Mouse (Mus musculus): ENCODE measurements around the gene Ambra1. TPM values are rescaled to one million over a fixed set of nuclear protein-coding genes. Genes with fewer than 3 reads are reported as not detected.

Gene Ambra1
- total and polyA plus RNA-seq, 3 experiments, result 12.7 to 15.3 (median 14.7) TPM

DNA sequence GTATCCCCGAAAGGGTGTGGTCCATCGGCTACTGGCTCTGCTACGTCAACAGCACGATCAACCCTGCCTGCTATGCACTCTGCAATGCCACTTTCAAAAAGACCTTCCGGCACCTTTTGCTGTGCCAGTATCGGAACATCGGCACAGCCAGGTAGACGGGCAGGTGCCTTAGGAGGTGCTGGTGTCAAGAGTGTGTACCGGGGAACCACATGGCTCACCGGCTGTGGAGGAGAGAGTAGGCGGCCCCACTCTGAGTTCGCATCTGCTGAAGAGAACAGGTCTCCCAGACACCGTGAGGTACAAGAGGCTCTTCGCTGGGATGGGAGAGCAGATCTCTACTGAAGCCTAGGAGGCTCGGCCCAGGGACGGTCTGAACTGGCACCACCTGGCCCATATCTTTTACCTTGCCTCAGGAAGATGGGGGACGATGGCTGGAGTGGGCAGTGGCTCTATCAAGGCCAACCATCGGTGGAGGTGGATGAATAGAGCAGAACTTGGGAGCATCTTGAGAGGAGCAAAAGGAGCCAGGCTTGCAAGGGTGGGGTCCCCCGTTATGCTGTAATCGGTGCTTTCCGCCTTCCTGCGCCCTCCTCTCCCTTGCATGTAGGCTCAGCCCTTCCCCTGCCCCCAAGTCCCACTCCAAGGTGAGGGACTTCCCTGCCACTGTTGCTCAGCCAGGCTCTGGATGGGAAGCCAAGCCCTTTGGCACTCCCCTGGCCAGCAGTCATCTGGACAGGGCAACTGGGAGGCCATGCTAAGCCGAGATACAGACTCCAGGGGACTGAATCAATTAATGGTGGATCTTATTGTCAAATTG is 198.8 kb downstream of the Ambra1 start:
- TF ChIP-seq CTCF (IDR thresholded peaks at IDR 0.05), result no peak
- TF ChIP-seq EP300 (IDR thresholded peaks at IDR 0.05; ENCODE audit: insufficient read depth, low read depth, low read length), result no peak
- no peak for TF ChIP-seq POLR2A (IDR thresholded peaks at IDR 0.05; ENCODE audit: insufficient read depth, low read depth, low read length)
- DNase-seq, result no peak
- no peaks in the 10 kb centered on the region for H3K36me3 ChIP-seq (ENCODE audit: control insufficient read depth, insufficient read depth, low read length)
- intact Hi-C loops (cut with DNase I), result loop anchor here (10.0 kb wide), 1 partner anchor 324 kb away; no protein-coding TSS in a partner anchor
- H3K27ac ChIP-seq, result no peak overlapping the region
- 80% methylated on average over 23 of the region's 23 CpGs for WGBS
- H3K79me2 ChIP-seq (replicated peaks; ENCODE audit: control insufficient read depth, insufficient read depth, low read length), result no peaks in the 10 kb centered on the region
- peaks cover under 1% of the 10 kb centered on the region for H3K27me3 ChIP-seq (ENCODE audit: control insufficient read depth, insufficient read depth, low read length)
- no peak overlapping the region for H3K4me3 ChIP-seq
- H3K9ac ChIP-seq (ENCODE audit: low read depth, low read length), result no peak overlapping the region
- peaks cover under 1% of the 10 kb centered on the region; the same call in 1 of the 2 replicates for H3K4me1 ChIP-seq (ENCODE audit: control insufficient read depth, insufficient read depth, low read length)

GRCm38 (mm10) chr2:91929455-91929854 is 199.5 kb downstream of the Ambra1 start:
- Histone ChIP-seq H3K27me3 (ENCODE audit: control insufficient read depth, insufficient read depth, low read length) (no peaks in the 10 kb centered on the region), H3K27ac (no peak overlapping the region), H3K4me1 (ENCODE audit: control insufficient read depth, insufficient read depth, low read length) (no peaks in the 10 kb centered on the region), H3K36me3 (ENCODE audit: control insufficient read depth, insufficient read depth, low read length) (no peaks in the 10 kb centered on the region), H3K4me3 (no peak overlapping the region), H3K9ac (ENCODE audit: low read depth, low read length) (no peak overlapping the region), H3K79me2 (replicated peaks; ENCODE audit: control insufficient read depth, insufficient read depth, low read length) (no peaks in the 10 kb centered on the region)
- DNase-seq, result no peak
- intact Hi-C loops (cut with DNase I), result loop anchor here (10.0 kb wide), 1 partner anchor 325 kb away; no protein-coding TSS in a partner anchor
- TF ChIP-seq POLR2A (IDR thresholded peaks at IDR 0.05; ENCODE audit: insufficient read depth, low read depth, low read length) (no peak), EP300 (IDR thresholded peaks at IDR 0.05; ENCODE audit: insufficient read depth, low read depth, low read length) (no peak), CTCF (IDR thresholded peaks at IDR 0.05) (no peak)
- WGBS, result 80% methylated on average over 3 of the region's 3 CpGs

DNA sequence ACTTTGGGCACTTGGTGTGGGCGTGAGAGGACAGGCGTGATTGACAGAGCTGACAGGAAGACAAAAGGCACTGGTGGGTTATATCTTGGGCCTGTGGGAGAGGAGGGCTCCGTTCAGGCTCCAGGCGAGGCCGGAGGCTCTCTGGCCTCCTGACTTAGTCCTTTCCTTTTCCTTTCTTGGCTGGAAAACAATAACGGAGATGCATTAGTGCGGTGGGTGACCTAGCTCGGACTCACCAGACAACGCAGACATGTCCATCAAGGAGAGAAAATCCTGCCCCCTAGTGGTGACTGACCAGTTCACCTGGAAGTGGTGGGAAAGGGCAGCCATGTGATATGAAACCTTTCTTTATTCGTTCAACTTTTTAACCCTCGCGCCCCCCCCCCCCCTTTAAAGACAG is 200.0 kb downstream of the Ambra1 start:
- Histone ChIP-seq H3K36me3 (ENCODE audit: control insufficient read depth, insufficient read depth, low read length) (no peaks in the 10 kb centered on the region), H3K79me2 (replicated peaks; ENCODE audit: control insufficient read depth, insufficient read depth, low read length) (no peaks in the 10 kb centered on the region), H3K4me3 (no peak overlapping the region), H3K27ac (no peak overlapping the region), H3K27me3 (ENCODE audit: control insufficient read depth, insufficient read depth, low read length) (no peaks in the 10 kb centered on the region), H3K9ac (ENCODE audit: low read depth, low read length) (no peak overlapping the region), H3K4me1 (ENCODE audit: control insufficient read depth, insufficient read depth, low read length) (no peaks in the 10 kb centered on the region)
- no peak for TF ChIP-seq EP300 (IDR thresholded peaks at IDR 0.05; ENCODE audit: insufficient read depth, low read depth, low read length)
- peak; percentile 78 for TF ChIP-seq CTCF (IDR thresholded peaks at IDR 0.05)
- WGBS, result 20% methylated on average over 12 of the region's 12 CpGs
- intact Hi-C loops (cut with DNase I), result loop anchor here (10.0 kb wide), 1 partner anchor 325 kb away; no protein-coding TSS in a partner anchor
- DNase-seq, result peak; percentile 23 to 38

- peak; percentile 4 to 19 for DNase-seq
- H3K27ac ChIP-seq, result no peak overlapping the region
- no peak overlapping the region; the same call in 1 of the 2 replicates for H3K4me3 ChIP-seq
- H3K4me1 ChIP-seq (ENCODE audit: control insufficient read depth, insufficient read depth, low read length), result no peaks in the 10 kb centered on the region
- WGBS, result 47% methylated on average over 23 of the region's 23 CpGs
- no peaks in the 10 kb centered on the region for H3K79me2 ChIP-seq (replicated peaks; ENCODE audit: control insufficient read depth, insufficient read depth, low read length)
- intact Hi-C loops (cut with DNase I), result no loop called here
- TF ChIP-seq POLR2A (IDR thresholded peaks at IDR 0.05; ENCODE audit: insufficient read depth, low read depth, low read length) (no peak), EP300 (IDR thresholded peaks at IDR 0.05; ENCODE audit: insufficient read depth, low read depth, low read length) (no peak), CTCF (IDR thresholded peaks at IDR 0.05) (no peak)
- H3K36me3 ChIP-seq (ENCODE audit: control insufficient read depth, insufficient read depth, low read length), result no peaks in the 10 kb centered on the region
- H3K9ac ChIP-seq (ENCODE audit: low read depth, low read length), result no peak overlapping the region; the same call in 1 of the 2 replicates
- H3K27me3 ChIP-seq (ENCODE audit: control insufficient read depth, insufficient read depth, low read length), result no peaks in the 10 kb centered on the region
Observed at GRCm38 (mm10) chr2:91930761-91931291, 200.9 kb downstream of the Ambra1 start.

DNA sequence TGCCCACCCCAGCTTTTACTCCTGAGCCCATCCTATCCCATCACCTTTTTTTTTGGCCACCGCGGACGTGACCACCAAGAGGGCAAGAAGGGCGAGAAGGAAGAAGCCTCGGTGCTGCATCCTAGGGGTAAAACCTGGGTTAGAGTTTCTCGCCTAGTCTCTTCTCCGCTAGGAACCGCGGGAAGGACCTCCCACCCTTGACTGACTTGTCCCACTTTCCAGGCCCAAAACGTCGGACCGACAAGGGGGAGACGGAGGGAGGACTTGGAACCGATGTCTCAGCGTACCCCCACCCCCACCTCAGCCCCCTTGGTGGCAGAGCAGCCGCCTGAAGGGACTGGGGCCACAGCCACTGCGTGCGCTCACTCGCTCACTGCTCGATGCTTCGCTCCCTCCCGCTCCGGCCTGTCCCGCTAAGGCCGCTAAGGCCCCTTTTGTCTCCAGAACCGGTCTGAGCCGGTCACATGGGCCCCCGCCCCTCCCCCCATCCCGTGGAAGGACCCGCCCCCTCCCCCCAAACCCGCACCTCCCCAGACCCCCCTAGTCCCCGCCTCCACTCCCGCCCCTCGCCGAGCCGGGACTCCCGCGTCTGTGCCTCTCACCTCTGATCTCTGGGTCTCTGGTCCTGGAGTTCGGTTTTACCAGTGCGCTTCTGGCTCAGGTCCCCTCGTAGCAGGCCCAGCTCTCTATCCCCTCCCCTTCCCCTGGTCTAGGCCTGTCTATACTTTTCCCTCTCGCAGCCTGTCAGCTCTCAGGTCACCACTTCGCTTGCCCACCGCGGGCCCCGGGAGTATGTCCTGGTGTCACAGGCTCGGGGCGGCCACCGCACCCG is 201.6 kb downstream of the Ambra1 start:
- H3K27ac ChIP-seq, result no peak overlapping the region
- intact Hi-C loops (cut with DNase I), result no loop called here
- WGBS, result 29% methylated on average over 49 of the region's 50 CpGs

More for the DNA sequence above, 201.6 kb downstream of the Ambra1 start:
- Histone ChIP-seq H3K4me3 (peak overlapping the region; percentile 29; the same call in 1 of the 2 replicates), H3K4me1 (ENCODE audit: control insufficient read depth, insufficient read depth, low read length) (no peaks in the 10 kb centered on the region), H3K9ac (ENCODE audit: low read depth, low read length) (peak overlapping the region; percentile 62), H3K79me2 (replicated peaks; ENCODE audit: control insufficient read depth, insufficient read depth, low read length) (no peaks in the 10 kb centered on the region), H3K36me3 (ENCODE audit: control insufficient read depth, insufficient read depth, low read length) (no peaks in the 10 kb centered on the region), H3K27me3 (ENCODE audit: control insufficient read depth, insufficient read depth, low read length) (no peaks in the 10 kb centered on the region)
- TF ChIP-seq CTCF (IDR thresholded peaks at IDR 0.05) (no peak), EP300 (IDR thresholded peaks at IDR 0.05; ENCODE audit: insufficient read depth, low read depth, low read length) (no peak), POLR2A (IDR thresholded peaks at IDR 0.05; ENCODE audit: insufficient read depth, low read depth, low read length) (no peak)
- peak; percentile 21 to 38 for DNase-seq

Measured in heart, adult 2 months (tissue).